Mouse (Mus musculus) brain, embryonic 18.5 days (tissue): Measurements from ENCODE around the gene Nradd.

Source experiments
- DNase-seq: peaks from one replicate; pipeline ENCODE4 v3.0.0-alpha.2; 2012; ENCODE audit warnings: low read depth, low spot score

Nradd gene

DNA sequence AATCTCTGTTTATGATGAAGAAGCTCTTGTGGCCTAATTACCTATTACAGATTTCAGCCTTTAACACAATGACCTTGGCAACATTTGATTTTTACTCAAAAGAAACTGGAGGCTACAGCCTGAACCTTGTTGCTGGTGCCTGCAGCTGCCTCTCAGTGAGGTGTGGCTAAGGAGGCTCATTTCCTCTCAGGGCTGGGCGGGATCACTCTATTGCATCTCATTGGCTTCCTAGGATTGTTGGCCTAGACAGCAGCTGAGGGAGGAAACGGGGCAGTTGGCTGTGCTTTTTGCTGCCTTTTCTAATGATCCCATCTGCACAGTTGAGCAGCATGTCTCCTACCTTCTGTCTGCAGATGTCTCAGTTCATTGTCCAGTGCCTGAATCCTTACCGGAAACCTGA is 7.2 kb downstream of the Nradd start:
- DNase-seq: no peak

DNA sequence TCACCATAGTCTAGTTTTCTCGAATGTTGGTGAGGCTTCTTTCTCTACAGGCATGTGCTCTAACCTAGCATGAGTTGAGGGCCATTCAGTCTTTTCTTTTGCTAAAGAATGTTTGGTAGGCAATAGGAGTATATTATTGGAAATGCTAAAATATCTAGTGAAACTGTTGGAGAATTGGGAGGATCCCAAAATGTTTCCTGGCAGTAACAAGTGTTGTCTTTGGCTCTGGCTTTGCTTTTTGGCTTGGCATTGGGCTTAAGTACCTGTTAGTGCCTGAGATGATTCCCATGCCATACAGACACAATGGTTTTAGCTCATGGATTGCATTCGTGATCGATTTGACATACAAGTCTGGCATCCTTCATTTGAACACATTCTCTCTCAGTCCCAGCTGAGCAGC is 12.8 kb downstream of the Nradd start:
- DNase-seq: no peak

DNA sequence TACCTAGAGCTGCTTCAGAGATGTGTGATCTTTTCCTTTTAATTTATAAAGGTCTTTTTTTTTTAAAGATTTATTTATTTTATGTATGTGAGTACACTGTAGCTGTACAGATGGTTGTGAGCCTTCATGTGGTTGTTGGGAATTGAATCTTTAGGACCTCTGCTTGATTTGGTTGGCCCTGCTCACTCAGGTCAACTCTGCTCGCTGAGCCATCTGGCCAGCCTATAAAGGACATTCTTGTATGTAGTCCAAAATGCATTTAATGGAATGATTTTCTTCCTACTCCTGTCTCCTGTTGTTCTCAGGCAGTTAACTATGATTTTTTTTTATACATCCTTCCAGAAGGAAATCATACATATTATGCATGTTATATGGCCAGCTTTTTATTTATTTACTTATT is 40.7 kb downstream of the Nradd start:
- DNase-seq: no peak

DNA sequence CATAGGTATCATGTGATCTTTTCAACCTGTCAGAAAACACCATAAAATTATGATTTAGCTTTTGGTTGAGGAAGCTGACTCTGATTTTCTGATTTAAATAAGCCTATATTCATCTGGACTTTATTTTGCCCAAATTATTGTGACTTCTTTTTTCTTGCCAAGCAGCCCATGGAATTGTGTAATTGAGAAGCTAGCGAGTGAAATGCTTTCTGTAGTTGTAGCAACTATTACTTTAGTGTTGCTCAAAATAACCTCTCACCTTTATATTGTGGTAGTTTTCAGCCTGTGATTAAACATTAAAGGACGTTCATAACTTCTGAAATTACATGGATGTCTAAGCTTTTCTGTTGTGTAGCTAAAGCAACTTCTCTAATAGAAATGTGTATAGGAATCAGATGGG is 42.1 kb downstream of the Nradd start:
- DNase-seq: no peak
